Mouse (Mus musculus) left cerebral cortex, adult 11 months (tissue): Measurements from ENCODE around the gene Gm10322.

Experiments
- DNase-seq: peaks from one replicate; pipeline ENCODE4 v3.0.0; 2022; ENCODE audit warnings: low spot score

The Gm10322 gene

DNA sequence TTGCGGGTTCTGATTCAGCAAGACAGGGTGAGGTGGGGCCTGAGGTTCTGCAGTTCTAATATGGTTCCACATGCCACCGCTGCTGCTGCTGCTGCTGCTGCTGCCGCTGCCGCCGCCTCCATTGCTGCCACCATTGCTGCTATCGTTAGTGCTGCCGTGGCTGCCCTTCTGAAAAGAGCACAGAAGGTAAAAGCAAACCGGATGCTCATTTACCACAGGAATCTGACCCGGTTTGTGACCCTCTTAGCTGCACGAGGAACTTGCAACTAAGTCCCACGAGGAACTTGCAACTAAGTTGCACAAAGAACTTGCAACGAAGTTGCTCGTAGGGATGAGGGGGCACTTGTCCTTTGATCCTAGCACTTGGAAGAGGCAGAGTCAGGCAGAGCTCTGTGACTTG is 40.9 kb downstream of the Gm10322 start:
- DNase-seq = no peak

DNA sequence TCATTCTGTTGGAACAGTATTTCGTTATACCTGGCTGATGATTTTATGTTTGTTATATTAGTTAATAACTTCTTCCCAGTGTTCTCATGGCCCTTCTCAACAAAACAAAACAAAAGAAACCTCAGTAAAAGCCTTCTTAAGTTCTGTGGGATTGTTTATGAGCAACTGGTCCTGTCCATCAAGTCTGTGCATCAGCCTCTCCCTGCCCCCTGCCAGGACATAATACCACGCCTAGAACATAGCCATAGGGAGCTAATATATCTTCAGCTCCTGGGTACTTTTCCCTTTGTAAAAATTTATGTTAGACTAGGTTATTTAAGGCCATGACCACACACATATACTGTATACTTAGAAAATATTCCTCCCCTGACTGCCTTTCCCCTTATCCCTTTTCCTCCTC is 48.9 kb downstream of the Gm10322 start:
- no peak for DNase-seq

DNA sequence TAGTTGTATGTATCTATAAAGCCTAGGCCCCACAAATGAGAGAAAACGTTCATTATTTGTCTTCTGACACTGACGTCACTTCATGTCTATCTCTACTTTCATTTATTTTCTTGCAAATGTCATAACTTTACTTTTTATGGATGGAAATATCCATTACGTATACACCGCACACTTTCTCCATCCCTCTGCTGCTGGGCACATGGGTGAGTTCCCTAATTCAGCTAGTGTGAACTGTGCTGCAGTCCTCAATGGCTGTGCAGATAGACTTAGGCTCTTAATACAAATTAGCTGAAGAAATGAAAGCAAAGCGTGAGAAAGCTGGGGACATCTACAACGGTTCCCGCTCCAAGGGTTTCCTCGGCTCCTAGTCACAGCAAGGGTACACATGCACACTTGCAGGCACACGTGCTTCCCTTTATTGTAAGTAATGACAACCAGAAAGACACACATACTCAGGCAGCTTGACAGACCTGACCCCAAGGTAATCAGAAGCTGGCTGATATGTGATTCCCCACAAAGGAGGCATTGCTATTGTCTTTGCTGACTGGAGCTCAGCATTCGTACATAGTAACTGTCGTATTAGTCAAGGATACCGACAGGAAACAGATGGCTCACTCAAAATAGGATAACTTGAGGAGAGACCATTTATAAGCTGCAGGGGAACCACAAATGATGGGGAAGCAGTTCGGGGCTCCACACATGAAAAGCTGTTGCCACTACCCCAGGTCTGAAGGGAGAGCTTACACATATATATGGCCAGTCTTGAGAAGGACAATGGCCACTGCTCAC is 49.8 kb downstream of the Gm10322 start:
- peak; percentile 7 for DNase-seq
